Mouse (Mus musculus) cerebellum, adult 9-10 months (tissue): ENCODE data around the gene Pygb.
A peak's percentile ranks its signal among the peaks of the same experiment; 100 is the strongest.

Experiments
- DNase-seq: peaks from one replicate; pipeline ENCODE4 v3.0.0; 2022

Gene Pygb

GRCm38 (mm10) chr2:150793320-150793719 is 6.8 kb downstream of the Pygb start:
- no peak for DNase-seq

GRCm38 (mm10) chr2:150798084-150798483 is 11.5 kb downstream of the Pygb start:
- no peak for DNase-seq

GRCm38 (mm10) chr2:150800616-150801015 is 14.1 kb downstream of the Pygb start:
- no peak for DNase-seq

GRCm38 (mm10) chr2:150803035-150803434 is 16.5 kb downstream of the Pygb start:
- no peak for DNase-seq

- DNase-seq: no peak
These were observed 21.8 kb downstream of the Pygb start for GRCm38 (mm10) chr2:150808381-150808780.

GRCm38 (mm10) chr2:150808812-150809211 is 22.3 kb downstream of the Pygb start:
- DNase-seq: no peak

GRCm38 (mm10) chr2:150810603-150811002 is 24.1 kb downstream of the Pygb start:
- DNase-seq: no peak

- DNase-seq: no peak
These were observed 26.3 kb downstream of the Pygb start for GRCm38 (mm10) chr2:150812816-150813215.

GRCm38 (mm10) chr2:150816676-150817402 is 30.3 kb downstream of the Pygb start:
- DNase-seq: peak; percentile 76

GRCm38 (mm10) chr2:150818742-150819141 is 32.2 kb downstream of the Pygb start:
- DNase-seq: no peak

- no peak for DNase-seq
These were observed 34.2 kb downstream of the Pygb start for GRCm38 (mm10) chr2:150820720-150821119.

- DNase-seq: no peak
These were observed 36.5 kb downstream of the Pygb start for GRCm38 (mm10) chr2:150822987-150823386.

- DNase-seq: no peak
These were observed 39.9 kb downstream of the Pygb start for GRCm38 (mm10) chr2:150826426-150826825.

GRCm38 (mm10) chr2:150828164-150828563 is 41.6 kb downstream of the Pygb start:
- no peak for DNase-seq

GRCm38 (mm10) chr2:150828654-150829053 is 42.1 kb downstream of the Pygb start:
- DNase-seq: no peak

- no peak for DNase-seq
These were observed 43.5 kb downstream of the Pygb start for GRCm38 (mm10) chr2:150830011-150830410.

- DNase-seq: no peak
These were observed 44.4 kb downstream of the Pygb start for GRCm38 (mm10) chr2:150830911-150831441.

- peak; percentile 78 for DNase-seq
These were observed 45.5 kb downstream of the Pygb start for GRCm38 (mm10) chr2:150832029-150832428.

GRCm38 (mm10) chr2:150834616-150835015 is 48.1 kb downstream of the Pygb start:
- DNase-seq: no peak

GRCm38 (mm10) chr2:150835975-150836374 is 49.4 kb downstream of the Pygb start:
- DNase-seq: no peak

GRCm38 (mm10) chr2:150836906-150837305 is 50.4 kb downstream of the Pygb start:
- no peak for DNase-seq

GRCm38 (mm10) chr2:150837781-150838180 is 51.2 kb downstream of the Pygb start:
- DNase-seq: no peak

- DNase-seq: no peak
These were observed 53.3 kb downstream of the Pygb start for GRCm38 (mm10) chr2:150839686-150840471.

- DNase-seq: no peak
These were observed 54.6 kb downstream of the Pygb start for GRCm38 (mm10) chr2:150841109-150841508.
